22 mouse cellular contexts compared by ENCODE assay signal in the genomic region with DNA sequence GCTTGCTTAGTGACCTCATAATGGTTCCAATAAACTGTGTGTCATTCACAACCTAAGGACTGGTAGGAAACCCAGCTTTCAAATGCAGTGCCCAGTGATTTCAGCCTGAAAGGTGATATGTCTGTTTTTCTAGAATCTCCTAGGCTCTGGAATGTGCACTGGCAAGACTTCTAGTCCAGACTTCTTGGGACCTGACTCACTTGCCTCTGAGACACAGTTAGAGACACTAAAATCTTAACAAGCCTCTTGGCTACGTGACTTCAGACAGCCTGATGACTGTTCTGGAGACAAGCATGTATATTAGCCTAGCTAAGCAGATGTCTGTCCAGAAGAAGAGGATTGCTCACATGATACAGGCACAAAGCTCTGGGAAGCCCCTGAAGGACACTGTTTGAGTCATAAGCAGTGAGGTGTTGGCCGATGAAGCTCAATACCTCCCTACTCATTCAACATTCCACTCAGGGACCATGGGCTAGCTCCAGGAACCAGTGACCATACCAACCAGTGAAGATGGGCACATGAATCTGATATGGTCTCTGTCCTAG.
"Had no signal": no experiment of that assay in that cellular context is flagged by ENCODE, and none has a peak within 500 bp of the region (broad histone marks: within the 10 kb centered on the region; RNA-seq: fewer than 3 reads in every experiment).

No protein-coding gene starts in this region.

- H3K36me3 ChIP-seq: limb, embryonic 10.5 days; limb, embryonic 13.5 days; liver, embryonic 12.5 days; liver, embryonic 15.5 days; lung, embryonic 15.5 days; midbrain, embryonic 10.5 days; neural tube, embryonic 12.5 days; neural tube, embryonic 15.5 days; stomach, embryonic 15.5 days had no signal

- H3K9me3 ChIP-seq: limb, embryonic 10.5 days; limb, embryonic 13.5 days; liver, embryonic 12.5 days; liver, embryonic 15.5 days; lung, embryonic 15.5 days; megakaryocyte, embryonic 14.5 days; midbrain, embryonic 10.5 days; neural tube, embryonic 12.5 days; neural tube, embryonic 15.5 days; stomach, embryonic 15.5 days had no signal

- H3K27ac ChIP-seq: limb, embryonic 10.5 days; limb, embryonic 13.5 days; liver, embryonic 12.5 days; liver, embryonic 15.5 days; lung, embryonic 15.5 days; midbrain, embryonic 10.5 days; neural tube, embryonic 12.5 days; neural tube, embryonic 15.5 days; stomach, embryonic 15.5 days had no signal

- H3K4me1 ChIP-seq: limb, embryonic 10.5 days; liver, embryonic 12.5 days; liver, embryonic 15.5 days; lung, embryonic 15.5 days; megakaryocyte, embryonic 14.5 days; neural tube, embryonic 12.5 days; neural tube, embryonic 15.5 days; stomach, embryonic 15.5 days had no signal

- H3K9ac ChIP-seq: limb, embryonic 13.5 days; liver, embryonic 12.5 days; liver, embryonic 15.5 days; lung, embryonic 15.5 days; neural tube, embryonic 12.5 days; neural tube, embryonic 15.5 days; stomach, embryonic 15.5 days had no signal

- H3K27me3 ChIP-seq: limb, embryonic 13.5 days; liver, embryonic 15.5 days; lung, embryonic 15.5 days; neural tube, embryonic 12.5 days; neural tube, embryonic 15.5 days; stomach, embryonic 15.5 days had no signal

- H3K4me2 ChIP-seq: limb, embryonic 13.5 days; liver, embryonic 12.5 days; liver, embryonic 15.5 days; lung, embryonic 15.5 days; neural tube, embryonic 12.5 days; neural tube, embryonic 15.5 days; stomach, embryonic 15.5 days had no signal

- DNase-seq: kidney, postnatal 14 days; kidney, postnatal 4 days; layer of hippocampus, adult 9-11 months; liver; lung, adult 18-20 months; lung, postnatal 10 days; midbrain, embryonic 14.5 days; right cerebral cortex, adult 18-20 months; right cerebral cortex, postnatal 14 days; right cerebral cortex, postnatal 4 days; spleen, adult 18-20 months; thymus, postnatal 25 days had no signal

- ATAC-seq: liver, embryonic 12.5 days had no signal

- H3K4me3 ChIP-seq: limb, embryonic 10.5 days; limb, embryonic 13.5 days; liver, embryonic 12.5 days; liver, embryonic 15.5 days; lung, embryonic 15.5 days; megakaryocyte, embryonic 14.5 days; midbrain, embryonic 10.5 days; neural tube, embryonic 12.5 days; neural tube, embryonic 15.5 days; stomach, embryonic 15.5 days had no signal
